Mouse (Mus musculus): ENCODE data around the gene Tbc1d10c.

Tbc1d10c gene

DNA sequence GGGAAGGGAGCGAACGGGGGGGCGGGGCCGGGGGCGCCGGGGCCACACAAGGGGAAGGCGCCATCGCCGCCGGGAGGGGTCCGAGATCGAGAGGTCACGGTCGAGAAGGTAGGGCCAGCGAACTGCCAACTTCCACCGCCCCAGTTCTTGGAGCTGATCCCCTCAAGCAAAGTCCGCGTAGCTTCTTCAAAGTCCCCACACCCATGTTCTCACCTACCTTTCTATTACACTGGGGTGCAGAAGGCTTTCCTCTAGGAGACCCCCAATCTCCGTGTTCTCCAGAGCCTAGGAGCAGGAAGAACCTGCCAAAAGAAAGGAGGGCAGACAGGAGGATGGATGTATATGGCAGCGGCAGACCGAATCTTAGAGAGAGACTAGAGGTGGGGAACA lies 24.4 kb upstream of the Tbc1d10c start:
- no peak for DNase-seq

GRCm38 (mm10) chr19:4214771-4215450 lies 23.8 kb upstream of the Tbc1d10c start:
- DNase-seq: peak; percentile 37 to 47

GRCm38 (mm10) chr19:4214071-4214770 lies 23.1 kb upstream of the Tbc1d10c start, which contains the start of the genes Clcf1 and AC109138.7:
TSS of gene Clcf1 (plus strand) at chr19:4214238.
TSS of gene AC109138.7 (plus strand) at chr19:4214357.
- DNase-seq: peak; percentile 68 to 73

DNA sequence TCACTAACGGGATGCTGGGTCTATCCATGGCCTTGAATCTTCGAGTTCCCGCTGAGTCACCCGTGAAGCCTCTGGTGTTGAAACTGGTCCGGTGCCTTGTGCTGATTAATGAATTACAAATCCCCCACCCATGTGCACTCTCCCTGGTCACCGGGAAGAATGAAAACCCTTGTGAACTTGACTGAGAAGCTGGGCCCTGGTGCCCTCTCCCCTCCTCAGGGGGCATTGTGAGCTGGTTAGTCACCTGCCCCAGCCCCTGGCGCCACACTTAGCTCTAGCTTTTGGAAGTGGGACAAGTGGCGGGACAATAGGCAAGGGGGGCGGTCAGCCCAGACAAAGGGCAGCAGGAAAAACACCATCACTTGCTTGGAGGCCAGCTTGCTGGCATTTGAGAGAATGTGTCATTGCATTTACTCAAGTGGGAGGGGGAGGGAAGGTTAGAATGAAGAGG lies 22.5 kb upstream of the Tbc1d10c start:
- peak in 1 of 2 experiments; percentile 52 for DNase-seq

GRCm38 (mm10) chr19:4211891-4212588 lies 21.0 kb upstream of the Tbc1d10c start:
- DNase-seq: no peak

- DNase-seq: no peak
Observed at GRCm38 (mm10) chr19:4208563-4208962, 17.5 kb upstream of the Tbc1d10c start.

DNA sequence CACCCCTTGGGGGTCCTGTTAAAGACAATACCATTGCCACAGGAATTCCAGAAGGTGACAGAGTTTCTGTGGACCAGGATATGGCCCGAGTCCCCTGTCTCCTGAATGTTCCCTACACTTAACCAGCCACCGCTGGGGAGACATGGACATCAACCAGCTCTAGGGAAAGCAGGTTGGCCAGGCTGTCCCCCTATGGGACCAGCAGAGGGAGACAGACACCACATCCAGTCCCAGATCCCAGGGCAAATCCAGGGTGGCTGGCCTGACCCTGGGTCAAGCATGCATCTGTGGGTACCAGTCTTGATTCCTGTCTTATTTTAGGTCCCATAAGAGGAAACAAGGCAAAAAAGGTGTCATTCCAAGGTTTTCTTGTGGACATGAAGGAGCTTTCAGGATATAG lies 15.9 kb upstream of the Tbc1d10c start:
- peak; percentile 76 to 83 for DNase-seq

DNA sequence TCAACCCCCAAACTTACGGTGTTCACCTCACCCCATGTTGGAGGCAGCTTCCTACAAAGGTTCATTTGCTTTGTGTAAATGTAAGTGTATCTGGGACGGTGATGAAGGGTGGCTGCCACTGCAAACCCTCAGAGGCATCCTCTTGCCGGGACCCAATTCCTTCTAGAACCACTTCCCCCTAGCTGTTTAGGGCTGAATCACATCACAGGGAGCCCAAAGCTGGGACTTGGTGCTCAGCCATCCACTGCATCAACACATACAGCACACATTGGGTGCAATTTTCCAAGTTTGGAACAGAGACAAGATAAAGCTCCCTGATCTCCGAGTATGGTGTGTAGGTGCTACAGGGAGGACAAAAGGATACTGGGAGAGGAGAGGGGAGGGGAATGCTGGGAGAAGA lies 13.8 kb upstream of the Tbc1d10c start:
- DNase-seq: no peak

DNA sequence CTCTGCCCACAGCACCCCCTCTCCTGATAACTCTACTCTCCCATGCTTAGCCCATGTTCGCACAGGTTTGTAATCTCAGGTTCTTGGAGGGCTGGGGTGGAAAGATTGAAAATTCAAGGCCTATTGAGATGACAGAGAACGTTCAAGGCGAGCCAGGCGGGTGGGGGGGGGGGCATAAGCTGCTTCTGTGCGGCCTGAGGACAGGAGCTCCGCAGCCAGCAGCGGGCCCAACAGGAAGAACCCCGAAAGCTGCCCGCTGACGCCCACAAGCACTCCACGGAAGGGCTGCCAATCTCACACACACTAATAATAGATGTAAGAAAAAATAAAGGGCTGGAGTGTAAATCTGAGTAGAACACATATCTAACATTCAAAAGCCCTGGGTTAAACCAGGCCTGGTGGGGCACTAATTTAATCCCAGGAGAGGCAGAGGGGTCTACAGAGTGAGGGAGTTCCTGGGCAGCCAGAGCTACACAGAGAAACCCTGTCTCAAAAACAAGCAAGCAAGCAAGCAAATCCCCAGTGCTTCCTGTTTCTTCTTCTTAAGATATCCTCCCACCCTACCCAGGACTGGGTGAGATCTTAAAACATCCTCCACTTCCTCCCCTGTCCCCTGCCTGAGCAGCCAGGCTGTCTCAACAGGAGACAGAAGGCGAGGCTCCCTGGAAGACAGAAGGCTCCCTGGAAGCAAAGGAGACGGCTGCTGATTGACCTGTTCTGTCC lies 12.7 kb upstream of the Tbc1d10c start:
- DNase-seq: no peak

- no peak for DNase-seq
Observed at GRCm38 (mm10) chr19:4203148-4203547, 12.1 kb upstream of the Tbc1d10c start.

DNA sequence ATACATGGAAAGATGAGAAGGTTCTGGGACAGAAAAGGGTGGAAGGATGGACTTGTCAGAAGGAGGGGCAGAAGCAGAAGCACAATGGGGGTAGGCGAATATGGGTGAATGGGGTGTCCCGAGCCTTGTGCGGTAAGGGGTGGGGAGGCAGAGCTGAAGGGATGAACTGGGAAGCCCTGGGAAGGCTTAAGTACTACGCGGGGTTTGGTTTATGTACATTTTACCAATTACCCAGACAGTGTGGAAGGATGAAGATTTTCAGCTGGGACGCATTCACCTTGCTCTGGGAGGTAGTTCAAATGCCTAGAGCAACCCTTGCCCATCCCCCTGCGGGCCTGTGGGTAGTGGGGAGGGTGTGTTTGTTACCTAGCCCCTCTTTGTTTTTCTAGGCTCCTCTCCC lies 11.1 kb upstream of the Tbc1d10c start:
- DNase-seq: no peak

DNA sequence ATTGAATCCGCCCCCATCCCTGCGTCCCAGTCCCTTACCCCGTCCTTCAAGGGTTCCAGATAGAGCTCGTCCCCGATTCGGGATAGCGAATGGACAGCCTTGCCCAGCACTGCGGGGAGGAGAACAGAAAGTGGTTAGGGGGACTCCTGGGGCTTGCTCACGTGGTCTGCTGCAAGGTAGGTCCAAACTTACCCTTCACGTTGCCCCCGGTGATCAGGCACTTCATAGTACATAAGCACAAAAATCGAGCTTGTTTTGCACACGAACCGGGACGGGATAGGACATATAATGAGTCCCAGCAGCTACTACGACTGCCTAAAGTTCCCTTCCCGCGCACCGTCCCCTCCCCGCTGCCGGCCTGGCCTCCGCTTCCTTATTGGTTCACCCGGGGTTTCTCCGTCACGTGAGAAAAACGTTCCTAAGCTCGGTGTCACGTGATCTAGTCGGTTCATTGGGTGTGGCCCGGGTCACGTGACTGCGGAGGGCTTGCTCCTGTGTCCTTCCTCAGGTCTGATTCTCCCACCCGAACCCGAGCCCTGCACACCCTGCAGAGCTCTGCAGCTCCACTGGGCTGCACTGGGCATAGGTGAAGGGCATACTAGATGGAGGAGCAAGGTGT lies 10.3 kb upstream of the Tbc1d10c start, which contains the start of gene Rad9a:
TSS of gene Rad9a (minus strand) at position 372 of the 619 bp plus-strand sequence.
- peak; percentile 98 to 99 for DNase-seq

DNA sequence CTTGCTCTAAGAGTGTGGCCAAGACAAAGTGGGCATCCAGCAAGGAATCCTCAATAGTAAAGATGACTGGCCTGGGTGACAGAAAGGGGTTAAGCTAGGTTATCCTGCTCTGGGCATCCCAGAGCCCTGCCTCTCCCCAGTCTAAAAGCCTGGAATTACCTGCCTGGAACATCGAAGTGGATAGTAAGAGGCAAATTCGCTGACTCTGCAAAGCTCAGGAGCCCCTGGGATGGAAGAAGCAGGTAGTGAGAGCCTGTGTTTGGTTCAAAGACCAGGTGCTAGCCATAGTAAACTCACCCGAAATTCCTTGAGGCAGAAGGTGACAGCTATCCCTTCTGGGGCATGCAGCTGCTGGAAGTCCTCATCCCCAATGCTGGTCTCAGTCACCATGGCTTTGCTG lies 6.1 kb upstream of the Tbc1d10c start:
- DNase-seq: no peak

- DNase-seq: no peak
Observed at GRCm38 (mm10) chr19:4196548-4196947, 5.5 kb upstream of the Tbc1d10c start.

- DNase-seq: no peak
Observed at GRCm38 (mm10) chr19:4196048-4196447, 5.0 kb upstream of the Tbc1d10c start.

GRCm38 (mm10) chr19:4194776-4195650 lies 3.9 kb upstream of the Tbc1d10c start:
- no peak for DNase-seq

GRCm38 (mm10) chr19:4194021-4194724 lies 3.1 kb upstream of the Tbc1d10c start:
- no peak for DNase-seq

DNA sequence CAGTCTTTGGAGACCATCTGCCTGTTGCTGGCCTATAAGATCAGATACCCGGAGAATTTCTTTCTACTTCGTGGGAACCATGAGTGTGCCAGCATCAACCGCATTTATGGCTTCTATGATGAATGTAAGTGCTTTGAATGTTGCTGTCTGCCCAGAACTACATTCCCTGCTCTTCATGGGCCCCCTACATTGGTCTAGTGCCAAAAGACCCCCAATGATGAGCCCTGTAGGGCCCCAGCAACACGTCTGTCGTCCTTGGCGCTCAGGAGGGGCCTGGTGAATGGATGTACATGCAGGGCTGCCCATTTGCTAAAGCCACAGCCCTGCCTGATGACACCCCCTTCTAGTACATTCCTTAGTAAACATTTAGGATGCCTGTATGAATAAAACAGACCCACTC lies 2.0 kb upstream of the Tbc1d10c start:
- DNase-seq: no peak

- DNase-seq: no peak
Observed at GRCm38 (mm10) chr19:4192251-4192985, 1.3 kb upstream of the Tbc1d10c start.
